Mouse (Mus musculus) natural killer cell, adult 2 months (primary cell): ENCODE results near the gene Comt.

Source experiments
- DNase-seq, 2 experiments: peaks; one replicate each; pipeline ENCODE4 v3.0.0; 2022; ENCODE audit warnings: low spot score in 2 of 2

Gene Comt

DNA sequence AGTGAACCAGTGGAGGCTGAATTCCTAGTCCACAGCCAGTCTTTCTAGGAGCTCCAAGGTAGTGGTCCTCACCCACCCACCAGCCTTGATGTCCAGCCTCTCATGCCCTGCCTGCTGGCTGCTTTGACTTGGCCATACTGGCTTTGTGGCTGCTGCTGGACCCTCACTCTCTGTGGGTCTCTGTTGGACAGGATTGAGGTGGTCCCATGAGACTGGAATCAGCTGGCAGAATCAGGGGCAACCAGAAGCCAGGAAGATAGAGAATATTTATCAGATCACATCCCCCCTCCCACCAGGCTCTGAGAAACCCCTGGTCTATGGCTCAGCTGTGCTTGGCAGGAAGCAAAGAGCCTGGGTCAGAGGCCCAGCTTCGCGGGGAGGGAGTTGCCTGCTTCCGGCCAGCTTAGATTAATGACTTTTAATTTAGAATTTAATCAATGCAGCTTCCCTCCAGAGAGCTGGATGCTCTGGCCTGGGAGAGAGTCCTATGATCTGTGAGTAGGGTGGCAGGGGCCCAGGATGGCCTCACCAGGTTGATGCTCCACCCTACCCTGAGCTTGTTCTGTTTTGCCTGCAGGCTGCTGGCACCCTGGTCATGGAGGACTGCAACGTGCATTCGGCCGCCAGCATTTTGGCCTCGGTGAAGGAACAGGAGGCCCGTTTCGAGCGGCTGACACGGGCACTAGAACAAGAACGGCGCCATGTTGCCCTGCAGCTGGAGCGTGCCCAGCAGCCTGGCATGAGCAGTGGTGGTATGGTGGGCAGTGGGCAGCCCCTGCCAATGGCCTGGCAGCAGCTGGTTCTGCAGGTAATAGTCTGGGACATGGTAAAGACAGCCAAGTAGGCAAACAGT lies 37.8 kb downstream of the Comt start:
- no peak for DNase-seq

DNA sequence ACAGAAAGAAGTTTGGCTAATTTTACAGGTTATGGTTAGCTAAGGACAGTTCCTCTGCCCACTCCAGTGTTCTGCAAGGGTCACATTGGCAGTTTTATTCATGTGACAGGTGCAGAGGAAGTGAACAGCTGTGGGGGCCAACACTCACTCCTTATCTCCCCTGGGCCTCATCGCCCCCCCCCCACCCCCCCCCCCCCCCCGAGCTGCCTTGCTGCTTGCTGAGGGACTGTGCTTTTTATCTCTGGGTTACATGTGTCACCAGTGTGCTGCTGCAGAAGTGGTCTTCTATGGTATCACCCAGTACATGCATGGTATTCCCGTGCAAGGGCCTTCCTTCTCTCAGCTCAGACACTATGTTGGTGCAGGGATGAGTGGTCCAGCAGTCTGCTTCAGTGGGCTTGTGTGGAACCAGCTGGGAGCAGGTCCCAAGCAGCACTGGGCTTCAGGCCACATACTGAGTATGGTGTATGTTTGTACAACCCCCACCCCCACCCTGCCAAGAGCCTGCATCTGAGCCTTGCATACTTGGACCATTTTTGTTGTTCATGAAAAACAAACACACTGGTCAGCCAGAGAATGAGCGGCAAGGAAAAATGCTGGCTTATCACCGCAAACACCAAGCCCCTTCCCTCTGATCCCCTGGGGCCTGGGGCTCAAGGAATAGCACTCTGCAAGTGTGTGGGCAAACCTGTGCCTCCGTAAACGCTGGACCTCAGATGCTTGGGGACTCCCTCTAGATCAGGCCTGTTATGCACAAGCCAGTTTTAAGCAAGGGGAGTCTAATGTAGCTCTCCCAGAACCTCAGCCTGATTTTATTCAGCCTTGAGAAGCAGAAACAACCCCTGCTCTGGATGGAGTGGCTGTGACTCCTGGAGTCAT lies 38.7 kb downstream of the Comt start:
- no peak for DNase-seq

DNA sequence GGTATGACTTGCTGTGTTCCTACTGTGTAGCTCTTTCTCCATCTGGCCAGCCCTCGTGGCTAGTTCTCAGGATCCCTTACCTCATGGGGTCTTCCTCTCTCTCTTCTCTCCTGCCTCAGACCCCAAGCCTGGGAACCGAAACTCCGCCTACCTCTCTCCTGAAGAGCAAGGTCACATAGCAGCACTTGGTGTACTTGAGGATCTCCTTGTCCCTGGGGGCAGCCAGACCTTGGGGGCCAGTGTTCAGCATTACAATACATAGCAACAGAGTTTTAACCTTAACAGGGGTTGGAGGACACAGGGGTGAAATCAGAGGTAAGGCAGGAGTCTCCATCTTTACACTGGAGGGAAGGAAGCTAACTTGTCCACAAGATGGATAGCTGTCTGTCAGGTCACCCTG lies 39.7 kb downstream of the Comt start:
- DNase-seq: no peak

DNA sequence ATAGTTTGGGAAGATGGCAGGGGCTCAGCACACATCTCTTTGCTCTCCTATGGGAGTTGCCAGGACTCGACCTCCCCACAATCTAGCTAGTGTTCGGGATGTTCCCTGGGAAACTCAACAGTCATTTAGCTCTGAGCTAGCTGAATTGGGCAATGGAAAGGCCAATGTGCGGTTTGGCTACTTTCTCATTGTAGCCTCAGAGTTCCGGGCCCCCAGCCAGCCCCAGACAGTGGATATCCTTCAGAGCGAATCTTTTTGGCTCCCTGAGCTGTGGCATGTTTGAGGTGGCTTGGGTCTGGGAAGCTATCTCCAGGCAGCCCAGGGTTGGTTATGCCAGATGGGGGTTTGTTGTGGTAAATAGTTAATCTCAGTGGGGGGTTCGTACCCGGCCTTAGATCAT lies 40.2 kb downstream of the Comt start:
- DNase-seq: no peak

DNA sequence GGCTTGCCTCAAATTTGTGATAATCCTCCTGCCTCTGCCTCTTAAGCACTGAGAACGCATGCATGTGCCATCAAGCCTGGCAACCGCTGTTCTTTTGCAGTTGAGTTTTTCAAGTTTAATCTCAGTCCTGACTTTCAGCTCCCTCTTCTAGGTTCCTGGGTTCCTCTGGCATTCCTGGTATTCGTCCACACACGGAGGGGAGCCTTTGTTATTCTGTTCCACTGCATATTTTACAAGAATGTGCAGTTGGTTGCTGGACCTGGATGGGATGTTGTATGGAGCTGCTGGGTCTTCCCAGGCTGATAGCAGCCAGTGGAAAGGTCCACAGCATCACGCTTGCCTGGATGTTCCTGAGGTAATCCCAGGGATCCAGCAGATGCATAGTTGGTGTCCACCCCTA lies 41.2 kb downstream of the Comt start:
- no peak for DNase-seq

DNA sequence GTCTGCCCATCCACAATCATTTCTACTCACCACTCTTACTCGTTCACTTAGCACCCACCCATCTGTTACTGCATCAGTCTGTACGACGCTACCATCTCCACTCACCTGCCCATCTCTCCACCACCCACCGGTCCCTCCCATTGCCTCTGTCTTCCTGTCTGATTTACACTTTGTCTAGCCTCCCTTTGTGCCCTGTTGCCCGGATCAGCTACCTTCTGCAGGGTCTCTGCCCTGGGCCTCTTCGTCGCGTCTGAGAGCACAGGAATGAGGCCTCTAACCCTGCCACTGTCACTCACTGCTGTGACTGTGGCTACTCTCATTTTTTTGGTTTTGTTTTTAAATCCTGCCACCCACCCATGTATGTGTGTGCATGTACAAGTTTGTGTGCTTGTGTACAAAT lies 42.0 kb downstream of the Comt start:
- DNase-seq: no peak

DNA sequence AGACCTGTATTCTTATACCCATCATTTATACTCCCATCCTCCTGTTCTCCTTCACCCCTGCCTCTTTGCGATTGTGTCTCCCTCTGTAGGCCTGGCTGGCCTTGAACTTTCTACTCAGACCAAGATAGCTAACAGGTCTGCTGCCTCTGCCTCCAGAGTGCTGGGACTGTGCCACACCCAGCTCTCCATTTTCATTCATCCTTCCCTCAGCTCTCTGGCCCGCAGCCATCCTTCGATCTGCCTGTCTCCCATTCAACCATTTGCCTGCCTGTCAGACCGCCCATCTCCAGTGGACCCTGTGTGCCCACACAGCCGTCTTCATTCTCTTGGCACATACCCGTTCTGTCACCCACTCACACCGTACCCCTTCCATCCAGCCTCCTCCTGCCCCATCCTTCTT lies 42.4 kb downstream of the Comt start:
- DNase-seq: no peak

DNA sequence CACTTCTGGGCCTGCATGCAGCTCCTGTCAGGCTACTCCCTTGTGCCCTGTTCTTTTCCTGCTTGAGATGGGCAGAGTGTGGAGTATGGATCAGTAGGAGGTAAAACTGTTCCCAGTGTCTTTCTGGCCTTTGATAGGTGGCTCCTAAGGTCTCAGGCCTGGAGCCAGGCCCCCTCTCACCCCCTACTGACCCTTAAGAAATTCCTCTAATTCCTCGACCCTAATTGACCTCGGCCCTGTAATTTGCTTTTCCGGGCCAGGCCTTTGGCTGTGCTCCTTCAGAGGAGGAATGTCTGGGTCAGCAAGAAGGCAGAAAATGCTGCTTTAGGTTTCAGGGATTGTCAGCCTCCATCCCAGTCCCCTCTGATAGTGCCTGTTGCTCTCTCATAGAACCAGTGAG lies 42.9 kb downstream of the Comt start:
- DNase-seq: no peak

DNA sequence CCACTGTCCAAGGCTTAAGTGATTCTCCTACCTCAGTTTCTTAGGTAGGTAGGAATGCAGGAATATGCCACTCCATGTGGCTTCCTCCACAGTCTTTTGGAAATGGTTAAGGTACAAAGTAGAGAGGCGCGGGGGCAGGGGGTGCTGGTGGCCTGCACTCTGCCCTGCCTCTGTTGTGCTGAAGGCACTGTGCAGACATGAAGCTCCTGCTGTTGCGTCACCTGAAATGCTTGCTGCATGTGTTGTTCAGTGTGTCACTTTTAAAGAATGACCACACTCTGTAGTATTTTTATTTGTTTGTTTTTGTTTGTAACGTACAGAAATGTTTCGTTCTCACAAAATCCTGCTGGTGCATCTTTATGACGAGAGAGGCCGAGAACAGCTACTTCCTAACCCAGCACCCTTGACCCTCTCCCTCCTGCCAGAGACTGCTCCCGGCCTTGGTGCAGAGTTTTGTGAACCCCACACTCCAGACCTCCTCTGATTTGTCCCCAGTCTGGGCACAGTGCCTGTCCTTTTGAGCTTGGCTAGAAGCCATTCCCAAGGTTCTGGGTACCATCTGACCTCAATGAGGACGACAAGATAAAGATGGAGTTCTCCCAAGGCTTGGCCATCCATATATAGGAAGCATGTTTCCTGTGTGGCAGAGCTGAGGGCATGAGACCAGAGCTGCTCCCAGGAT lies 43.5 kb downstream of the Comt start:
- no peak for DNase-seq

DNA sequence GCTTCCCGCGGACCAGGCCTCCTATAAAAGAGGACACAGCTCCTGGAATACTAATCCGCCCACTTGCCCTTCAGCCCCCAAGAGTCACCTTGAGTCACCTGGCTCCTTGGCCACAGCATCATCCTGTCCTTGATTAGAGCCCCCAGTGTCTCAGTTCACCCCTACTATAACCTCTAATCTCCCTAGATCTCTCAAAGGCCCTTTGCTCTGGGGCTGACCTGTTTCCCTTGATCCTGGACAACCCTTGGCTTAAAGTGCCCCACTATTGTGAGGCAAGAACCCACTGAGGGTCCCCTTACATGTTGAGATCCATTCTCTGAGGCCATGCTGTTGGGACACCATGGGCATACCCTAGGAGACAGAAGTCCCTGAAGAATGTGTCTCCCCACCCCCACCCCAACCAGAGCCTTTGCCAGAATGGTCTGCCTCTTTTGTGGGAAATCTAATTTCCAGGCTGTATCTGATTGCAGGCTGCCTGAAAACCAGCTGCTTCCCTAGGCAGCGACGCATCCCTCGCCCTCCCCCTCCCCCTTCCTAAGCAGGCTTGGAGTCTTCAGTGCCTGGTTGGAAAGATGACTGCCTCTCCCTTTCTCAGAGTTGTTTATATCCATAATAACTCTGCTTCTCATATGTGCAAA lies 44.9 kb downstream of the Comt start:
- DNase-seq: no peak

DNA sequence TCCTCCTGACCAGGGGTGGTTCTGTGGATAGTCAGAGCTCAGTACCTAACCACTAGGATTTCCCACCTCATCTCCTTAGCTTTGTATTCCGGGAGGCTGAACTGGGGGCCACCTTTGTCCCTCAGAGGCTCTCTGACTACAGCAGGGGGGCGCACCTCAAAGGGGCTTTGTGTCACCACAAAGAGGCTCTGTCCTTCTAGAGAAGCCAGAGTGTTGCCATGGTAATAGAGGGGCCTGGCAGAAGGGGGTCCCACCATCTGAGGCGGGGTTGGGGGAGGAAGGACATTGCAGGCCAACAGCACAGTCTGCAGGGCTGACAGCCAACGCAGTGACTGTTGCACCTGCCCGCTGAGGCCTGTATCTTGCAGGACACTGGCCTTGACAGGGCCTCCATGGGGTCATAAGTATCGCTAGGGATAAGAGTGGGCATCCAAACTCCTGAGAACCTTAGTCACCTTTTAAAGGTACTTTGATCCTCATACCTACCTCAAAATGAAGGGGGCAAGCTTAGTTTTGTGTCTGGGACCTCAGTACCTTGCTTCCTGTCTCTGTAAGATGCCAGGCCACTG lies 46.1 kb downstream of the Comt start:
- no peak for DNase-seq

DNA sequence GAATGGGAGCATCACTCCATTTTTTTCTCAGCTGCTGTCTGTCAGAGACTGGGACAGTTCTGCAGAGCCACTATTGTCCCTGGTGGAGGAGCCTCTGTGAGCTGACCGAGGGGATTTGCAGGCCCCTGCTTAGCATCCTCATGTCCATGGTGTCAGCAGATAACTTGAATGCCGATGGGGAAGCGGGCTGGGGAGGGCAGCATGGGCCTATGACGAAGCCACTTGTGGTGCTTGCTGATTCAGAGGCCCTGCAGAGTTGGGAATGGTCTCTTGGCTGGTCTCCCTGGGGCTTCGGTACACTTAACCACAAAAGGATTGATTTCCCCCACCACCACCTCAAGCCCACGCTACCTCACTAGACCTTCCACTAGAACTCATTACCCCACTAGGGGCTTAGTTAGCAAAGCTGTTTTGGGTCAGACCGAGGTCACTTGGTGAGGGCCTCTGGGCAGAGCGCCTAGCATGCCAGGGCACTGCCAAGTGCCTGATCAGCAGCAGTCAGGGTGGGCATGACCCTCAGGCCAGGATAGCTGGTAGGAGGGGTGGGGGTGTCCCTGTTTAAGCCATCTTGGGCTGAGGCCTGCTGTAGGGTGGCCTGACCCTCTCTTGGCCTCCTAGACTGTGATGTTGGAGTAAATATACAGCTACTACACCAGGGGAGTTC lies 47.2 kb downstream of the Comt start:
- DNase-seq: no peak

DNA sequence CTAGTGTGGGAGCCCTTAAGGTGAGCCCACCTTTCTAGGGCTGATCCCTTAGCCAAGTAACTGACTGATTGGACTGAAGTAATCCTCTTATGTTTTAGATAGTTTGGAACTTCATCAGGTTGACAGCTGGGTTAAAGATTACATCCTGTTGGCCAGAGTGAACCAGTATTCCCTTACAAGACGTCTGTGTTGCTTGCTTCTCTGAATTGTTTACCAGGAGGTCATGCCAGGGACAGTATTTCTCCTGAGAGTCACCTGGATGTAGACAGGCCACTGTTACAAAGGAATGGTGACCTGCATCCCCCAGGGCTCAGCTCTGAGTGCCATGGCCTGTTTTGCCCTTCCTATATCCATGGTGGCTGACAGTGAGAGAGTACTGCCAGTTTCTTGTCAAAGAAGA lies 48.2 kb downstream of the Comt start:
- DNase-seq: no peak

DNA sequence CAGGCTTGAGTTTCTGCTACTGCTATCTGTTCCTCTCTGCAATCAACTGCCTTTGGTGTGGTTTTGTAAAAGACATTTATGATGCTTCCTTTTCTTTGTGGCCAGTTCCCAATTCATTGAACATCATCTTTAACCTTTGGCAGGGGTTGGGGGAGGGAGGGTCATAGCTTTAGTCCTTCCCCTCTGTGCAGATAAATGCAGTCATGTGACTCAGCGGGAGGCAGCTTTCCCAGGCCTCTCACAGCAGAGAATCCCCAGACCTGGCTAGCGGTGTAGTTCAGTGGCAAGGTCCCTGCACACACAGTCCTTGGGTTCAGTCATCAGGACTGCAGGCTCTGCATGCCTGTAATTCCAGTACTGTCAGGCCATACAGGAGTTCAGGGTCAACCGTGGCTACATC lies 49.4 kb downstream of the Comt start:
- no peak for DNase-seq

DNA sequence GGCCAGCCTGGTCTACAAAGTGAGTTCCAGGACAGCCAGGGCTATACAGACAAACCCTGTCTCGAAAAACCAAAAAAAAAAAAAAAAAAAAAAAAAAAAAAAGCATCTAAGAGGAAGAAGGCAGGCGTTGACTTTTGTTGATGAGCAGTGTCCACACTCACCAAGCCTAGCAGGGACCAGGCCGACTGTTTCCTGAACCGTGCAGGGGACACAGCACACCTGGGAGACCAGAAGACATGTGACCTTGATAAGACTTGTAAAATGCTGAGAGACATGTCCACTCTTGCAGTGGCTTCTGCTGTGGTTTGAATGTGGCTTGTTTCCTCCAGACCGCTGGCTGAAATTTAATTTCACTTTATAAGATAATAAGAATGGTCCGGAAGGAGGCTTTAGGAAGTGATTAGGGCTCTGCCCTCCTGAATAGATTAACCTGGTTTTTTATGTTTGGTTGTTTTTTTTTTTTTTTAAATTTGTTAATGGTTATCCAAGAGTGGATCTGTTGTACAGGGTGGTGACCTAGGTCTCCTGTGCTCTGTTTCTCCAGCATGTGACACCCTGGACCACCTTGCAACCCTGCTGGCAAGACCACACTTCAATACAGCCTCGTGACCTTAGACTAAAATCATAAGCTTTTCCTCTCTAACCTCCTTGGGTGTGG lies 50.2 kb downstream of the Comt start:
- DNase-seq: no peak

DNA sequence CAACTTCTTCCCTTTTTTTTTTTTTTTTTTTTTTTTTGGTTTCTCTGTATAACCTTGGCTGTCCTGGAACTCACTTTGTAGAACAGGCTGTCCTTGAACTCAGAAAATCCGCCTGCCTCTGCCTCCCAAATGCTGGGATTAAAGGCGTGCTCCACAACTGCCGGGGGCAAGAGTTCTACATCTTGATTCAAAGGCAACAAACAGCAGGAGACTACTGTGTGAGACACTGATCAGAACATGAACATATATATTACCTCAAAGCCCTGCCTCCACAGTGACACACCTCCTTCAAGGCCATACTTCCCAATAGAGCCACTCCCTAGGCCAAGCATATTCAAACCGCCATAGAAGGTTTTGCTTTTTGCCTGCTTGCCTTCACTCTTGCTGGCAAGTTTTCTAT lies 53.0 kb downstream of the Comt start:
- no peak for DNase-seq

DNA sequence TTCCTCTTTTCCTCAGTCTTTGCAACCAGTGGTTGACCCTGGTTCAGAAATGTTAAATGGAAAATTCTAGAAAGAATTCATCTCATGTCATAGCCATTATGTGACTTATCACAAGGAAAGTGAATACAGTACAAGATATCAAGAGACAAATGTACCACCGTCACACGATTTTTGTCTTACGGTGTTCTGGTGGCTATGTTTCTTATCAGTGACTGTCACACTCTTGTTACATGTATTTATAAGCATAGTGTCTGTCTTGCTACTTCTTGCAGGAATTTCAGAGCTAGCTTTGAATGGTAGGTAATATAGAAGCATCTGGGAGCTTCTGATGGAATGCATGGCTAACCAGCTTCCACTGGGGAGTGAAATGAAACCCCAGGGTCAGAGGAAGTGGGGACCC lies 56.5 kb downstream of the Comt start:
- DNase-seq: no peak

DNA sequence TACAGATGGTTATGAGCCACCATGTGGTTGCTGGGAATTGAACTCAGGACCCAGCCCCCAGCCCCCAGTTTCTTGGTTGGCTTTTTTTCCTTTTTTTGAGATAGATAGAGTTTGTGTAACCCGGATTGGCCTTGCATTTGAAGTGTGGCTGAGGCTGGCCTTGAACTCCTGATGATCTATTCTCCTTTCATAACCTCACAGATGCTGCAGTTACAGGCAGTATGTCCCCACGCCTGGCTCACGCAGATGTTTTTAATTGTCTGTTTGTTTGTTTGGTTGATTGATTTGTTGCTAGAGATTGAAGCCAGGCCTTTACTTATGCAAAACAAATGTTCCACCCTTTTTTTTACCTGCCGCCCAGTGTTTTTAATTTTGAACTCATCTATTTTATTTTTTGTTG lies 59.8 kb downstream of the Comt start:
- DNase-seq: no peak

DNA sequence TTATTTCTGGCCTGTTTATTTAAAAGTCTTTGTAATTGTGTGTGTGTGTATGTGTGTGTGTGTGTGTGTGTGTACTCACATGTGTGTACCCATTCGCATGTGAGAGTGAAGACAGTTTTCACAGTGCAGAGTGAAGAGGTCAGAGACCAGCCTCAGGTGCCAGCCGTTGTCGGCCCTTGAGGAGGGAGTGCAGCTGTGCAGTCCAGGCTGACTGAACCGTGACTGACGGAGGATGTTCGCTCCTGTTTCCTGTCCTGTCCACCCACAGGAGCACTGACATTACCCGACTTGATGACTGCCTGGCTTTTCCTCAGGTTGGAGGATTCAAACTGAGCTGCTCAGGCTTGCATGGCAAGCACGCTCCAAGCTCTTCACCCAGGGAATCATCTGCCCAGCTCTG lies 63.7 kb downstream of the Comt start:
- DNase-seq: no peak

DNA sequence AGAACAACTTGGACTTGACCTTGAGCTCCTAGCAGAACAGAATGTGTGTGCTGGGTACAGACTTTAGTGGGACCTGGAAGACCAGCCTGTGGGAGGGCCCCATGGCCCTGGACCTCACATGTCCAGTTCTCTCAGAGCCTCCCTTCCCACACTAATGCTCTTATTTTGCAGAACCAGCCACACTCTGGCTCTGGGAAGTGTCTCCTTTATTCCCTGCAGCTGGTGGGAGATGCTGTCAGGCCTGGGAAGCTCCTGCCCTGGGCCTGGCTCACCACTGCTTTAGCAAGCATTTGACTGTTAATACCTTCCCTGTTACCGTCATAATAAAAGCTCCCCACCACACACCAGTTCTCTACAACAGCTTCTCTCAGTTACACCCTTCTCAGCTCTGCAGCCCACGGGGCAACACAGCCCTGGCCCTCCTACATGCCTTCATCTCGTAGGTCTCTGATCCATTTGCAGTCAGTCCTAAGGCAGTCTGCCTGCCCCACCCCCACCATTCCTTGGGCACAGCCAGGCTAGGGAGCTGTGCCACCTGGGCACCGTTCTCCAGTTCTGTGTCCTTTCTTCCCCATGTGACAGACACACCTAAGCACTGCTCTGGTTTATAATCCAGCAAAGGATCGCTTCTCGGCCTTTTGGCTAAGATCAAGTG lies 66.4 kb downstream of the Comt start:
- no peak for DNase-seq
